Mouse (Mus musculus): ENCODE measurements around the gene Msh2. TPM values are rescaled to one million over a fixed set of nuclear protein-coding genes. Genes with fewer than 3 reads are reported as not detected.
A peak's percentile ranks its signal among the peaks of the same experiment; 100 is the strongest.

Msh2 gene
- polyA plus RNA-seq (2015; fragmentation: Nextera tagmentation; extraction: Ambion mirVana): 15.5 and 16.1 TPM in 2 replicates

- H3K9me3 ChIP-seq (ENCODE audit: low read length): no peaks in the 10 kb centered on the region
- peak; percentile 97 for DNase-seq
- peak within 1 kb of the TSS; percentile 87 for H3K4me3 ChIP-seq (ENCODE audit: low read depth, low read length)
- TF ChIP-seq EP300 (IDR thresholded peaks at IDR 0.05; ENCODE audit: low read depth) (no peak), CTCF (IDR thresholded peaks at IDR 0.05; ENCODE audit: low read depth) (no peak)
- peak within 1 kb of the TSS; percentile 79 for H3K9ac ChIP-seq (replicated peaks)
- peak within 1 kb of the TSS; percentile 90 for H3K27ac ChIP-seq (ENCODE audit: low read depth)
- no peaks in the 10 kb centered on the region for H3K36me3 ChIP-seq (replicated peaks; ENCODE audit: insufficient read depth, low read length)
- H3K4me1 ChIP-seq (ENCODE audit: insufficient read depth): peaks cover 8% of the 10 kb centered on the region
- peak within 1 kb of the TSS; percentile 95 for H3K4me2 ChIP-seq (ENCODE audit: low read depth, low read length)
- 4% methylated on average over 44 of the region's 44 CpGs for WGBS (ENCODE audit: insufficient replicate concordance)
- no peaks in the 10 kb centered on the region for H3K27me3 ChIP-seq (ENCODE audit: insufficient read depth, low read length)
- ATAC-seq: peak; percentile 98
Observed at GRCm38 (mm10) chr17:87671890-87672660, at the start of gene Msh2. Gene Msh2, plus strand, starts transcription at chr17:87672330.

DNA sequence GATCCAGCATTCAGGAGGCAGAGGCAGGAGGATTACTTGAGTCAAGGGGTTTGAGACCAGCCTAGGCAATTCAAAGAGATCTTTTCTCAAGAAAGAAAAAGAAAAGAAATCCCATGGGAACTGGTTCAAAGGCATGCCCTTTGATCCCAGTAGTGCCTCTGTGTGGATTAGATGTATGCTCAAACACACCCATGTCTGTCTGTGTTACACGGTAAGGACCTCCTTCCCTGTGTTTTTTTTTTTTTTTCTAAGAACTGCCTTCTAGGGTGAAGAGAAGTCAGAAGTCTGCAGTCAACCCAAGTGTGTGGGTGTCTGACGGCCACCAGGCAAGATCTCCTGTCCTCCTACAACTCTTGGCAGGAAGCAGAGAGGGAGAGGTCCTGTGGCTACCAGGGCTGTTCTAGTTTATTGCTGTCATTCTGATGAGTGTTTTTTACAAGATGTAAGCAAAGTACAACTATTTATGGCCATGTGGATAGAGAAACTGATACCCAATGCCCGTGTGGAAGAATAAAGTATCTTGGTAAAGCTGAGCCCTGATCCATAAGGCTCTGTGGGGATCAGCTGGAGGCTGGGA lies 46.5 kb upstream of the Msh2 start:
- Histone ChIP-seq H3K9me3 (ENCODE audit: low read length) (no peaks in the 10 kb centered on the region), H3K4me2 (ENCODE audit: low read depth, low read length) (no peak overlapping the region), H3K27me3 (ENCODE audit: insufficient read depth, low read length) (no peaks in the 10 kb centered on the region), H3K36me3 (replicated peaks; ENCODE audit: insufficient read depth, low read length) (no peaks in the 10 kb centered on the region), H3K9ac (replicated peaks) (no peak overlapping the region), H3K4me1 (ENCODE audit: insufficient read depth) (no peaks in the 10 kb centered on the region), H3K4me3 (ENCODE audit: low read depth, low read length) (no peak overlapping the region), H3K27ac (ENCODE audit: low read depth) (no peak overlapping the region)
- no peak for DNase-seq
- TF ChIP-seq CTCF (IDR thresholded peaks at IDR 0.05; ENCODE audit: low read depth) (no peak), EP300 (IDR thresholded peaks at IDR 0.05; ENCODE audit: low read depth) (no peak)
- 52% methylated on average over 3 of the region's 3 CpGs for WGBS (ENCODE audit: insufficient replicate concordance)
- ATAC-seq: no peak

DNA sequence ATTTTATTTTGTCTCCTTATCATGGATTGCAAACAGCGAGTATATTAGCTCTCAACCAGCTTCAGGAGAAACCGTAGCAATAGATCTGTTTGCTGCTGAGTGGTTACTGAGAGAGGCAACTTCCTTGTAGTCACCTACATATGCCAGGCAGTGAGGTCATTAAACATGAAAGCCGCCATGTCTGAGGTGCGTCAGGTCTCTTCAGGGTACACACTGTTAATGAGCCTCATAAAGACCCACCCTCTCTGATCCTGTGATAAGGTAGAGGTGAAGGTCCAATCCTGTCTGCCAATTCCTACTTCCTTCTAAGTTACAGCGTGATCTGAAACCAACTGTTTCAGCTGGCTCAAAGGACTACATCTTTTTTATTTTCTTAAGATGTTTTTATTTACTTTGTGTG lies 44.0 kb upstream of the Msh2 start:
- no peaks in the 10 kb centered on the region for H3K27me3 ChIP-seq (ENCODE audit: insufficient read depth, low read length)
- no peaks in the 10 kb centered on the region for H3K36me3 ChIP-seq (replicated peaks; ENCODE audit: insufficient read depth, low read length)
- no peak overlapping the region for H3K9ac ChIP-seq (replicated peaks)
- H3K27ac ChIP-seq (ENCODE audit: low read depth): no peak overlapping the region
- no peaks in the 10 kb centered on the region for H3K9me3 ChIP-seq (ENCODE audit: low read length)
- H3K4me1 ChIP-seq (ENCODE audit: insufficient read depth): no peaks in the 10 kb centered on the region
- WGBS (ENCODE audit: insufficient replicate concordance): 78% methylated on average over 5 of the region's 5 CpGs
- DNase-seq (no peak), ATAC-seq (no peak)
- H3K4me3 ChIP-seq (ENCODE audit: low read depth, low read length): no peak overlapping the region
- no peak overlapping the region for H3K4me2 ChIP-seq (ENCODE audit: low read depth, low read length)
- TF ChIP-seq EP300 (IDR thresholded peaks at IDR 0.05; ENCODE audit: low read depth): no peak
- TF ChIP-seq CTCF (IDR thresholded peaks at IDR 0.05; ENCODE audit: low read depth): no peak

DNA sequence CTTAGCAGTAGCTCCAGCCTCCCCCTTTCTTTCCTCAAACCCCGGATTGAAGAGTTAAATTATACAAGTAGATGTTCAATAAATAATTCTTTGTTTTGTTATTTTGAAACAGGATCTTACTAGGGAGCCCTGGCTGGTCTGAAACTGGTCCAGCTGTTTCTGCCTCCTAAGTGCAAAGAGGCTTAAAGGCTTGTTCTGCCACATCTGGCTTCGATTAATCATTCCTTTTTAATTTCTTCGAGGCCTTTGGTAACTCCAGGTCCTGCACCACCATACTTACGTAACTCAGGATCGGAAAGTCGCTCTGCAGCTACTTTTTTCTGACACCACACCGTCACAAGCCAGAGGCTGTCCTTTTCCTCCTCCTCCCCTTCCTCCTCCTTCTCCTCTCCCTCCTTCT lies 43.4 kb upstream of the Msh2 start:
- Histone ChIP-seq H3K4me2 (ENCODE audit: low read depth, low read length) (no peak overlapping the region), H3K27ac (ENCODE audit: low read depth) (no peak overlapping the region), H3K9me3 (ENCODE audit: low read length) (no peaks in the 10 kb centered on the region), H3K4me1 (ENCODE audit: insufficient read depth) (no peaks in the 10 kb centered on the region), H3K27me3 (ENCODE audit: insufficient read depth, low read length) (no peaks in the 10 kb centered on the region), H3K9ac (replicated peaks) (no peak overlapping the region), H3K36me3 (replicated peaks; ENCODE audit: insufficient read depth, low read length) (no peaks in the 10 kb centered on the region), H3K4me3 (ENCODE audit: low read depth, low read length) (no peak overlapping the region)
- ATAC-seq (no peak), DNase-seq (no peak)
- TF ChIP-seq CTCF (IDR thresholded peaks at IDR 0.05; ENCODE audit: low read depth) (no peak), EP300 (IDR thresholded peaks at IDR 0.05; ENCODE audit: low read depth) (no peak)
- WGBS (ENCODE audit: insufficient replicate concordance): 71% methylated on average over 7 of the region's 7 CpGs

- DNase-seq (peak; percentile 26), ATAC-seq (no peak; the same call in 1 of the 2 replicates)
- TF ChIP-seq EP300 (IDR thresholded peaks at IDR 0.05; ENCODE audit: low read depth): no peak
- no peak for TF ChIP-seq CTCF (IDR thresholded peaks at IDR 0.05; ENCODE audit: low read depth)
- no peak overlapping the region for H3K9ac ChIP-seq (replicated peaks)
- H3K4me1 ChIP-seq (ENCODE audit: insufficient read depth): peaks cover 8% of the 10 kb centered on the region
- H3K4me2 ChIP-seq (ENCODE audit: low read depth, low read length): peak overlapping the region; percentile 86
- no peak overlapping the region for H3K27ac ChIP-seq (ENCODE audit: low read depth)
- H3K27me3 ChIP-seq (ENCODE audit: insufficient read depth, low read length): peaks cover 40% of the 10 kb centered on the region
- H3K36me3 ChIP-seq (replicated peaks; ENCODE audit: insufficient read depth, low read length): no peaks in the 10 kb centered on the region
- WGBS (ENCODE audit: insufficient replicate concordance): 7% methylated on average over 16 of the region's 22 CpGs
- peak overlapping the region; percentile 55 for H3K4me3 ChIP-seq (ENCODE audit: low read depth, low read length)
- no peaks in the 10 kb centered on the region for H3K9me3 ChIP-seq (ENCODE audit: low read length)
Observed at GRCm38 (mm10) chr17:87637056-87637389, 35.1 kb upstream of the Msh2 start.

GRCm38 (mm10) chr17:87639242-87639641 lies 32.9 kb upstream of the Msh2 start:
- H3K36me3 ChIP-seq (replicated peaks; ENCODE audit: insufficient read depth, low read length): no peaks in the 10 kb centered on the region
- ATAC-seq (no peak), DNase-seq (no peak)
- H3K4me2 ChIP-seq (ENCODE audit: low read depth, low read length): no peak overlapping the region
- no peak overlapping the region for H3K4me3 ChIP-seq (ENCODE audit: low read depth, low read length)
- 30% methylated on average over 5 of the region's 5 CpGs for WGBS (ENCODE audit: insufficient replicate concordance)
- H3K4me1 ChIP-seq (ENCODE audit: insufficient read depth): peaks cover 8% of the 10 kb centered on the region
- no peaks in the 10 kb centered on the region for H3K9me3 ChIP-seq (ENCODE audit: low read length)
- no peak overlapping the region for H3K9ac ChIP-seq (replicated peaks)
- peaks cover 40% of the 10 kb centered on the region for H3K27me3 ChIP-seq (ENCODE audit: insufficient read depth, low read length)
- no peak overlapping the region for H3K27ac ChIP-seq (ENCODE audit: low read depth)
- TF ChIP-seq EP300 (IDR thresholded peaks at IDR 0.05; ENCODE audit: low read depth) (no peak), CTCF (IDR thresholded peaks at IDR 0.05; ENCODE audit: low read depth) (no peak)

All from liver, postnatal 0 days (tissue).